Mouse (Mus musculus): ENCODE data around the gene Ptgfr.

Gene Ptgfr

GRCm38 (mm10) chr3:151748514-151748913 lies 88.9 kb downstream of the Ptgfr start:
- in situ Hi-C loops (cut with MboI; ENCODE audit: unreplicated experiment in 2 of 2), result no loop called here

All from v-Abl transformed pro-B cells (cell line).